Mouse (Mus musculus) 416B (cell line): ENCODE results near the gene Skiv2l.
A peak's percentile ranks its signal among the peaks of the same experiment; 100 is the strongest.
"Not testable (repeated sequence)": the region's sequence is repeated elsewhere in the genome, so short reads cannot be mapped to it uniquely, and the experiment has no call there.

Experiments
- DNase-seq: peaks from one replicate; pipeline ENCODE4 v3.0.0; 2011; ENCODE audit warnings: low read depth

Gene Skiv2l

GRCm38 (mm10) chr17:34874321-34874720 lies 24.3 kb upstream of the Skiv2l start:
- peak; percentile 38 for DNase-seq

GRCm38 (mm10) chr17:34865981-34866380 lies 16.0 kb upstream of the Skiv2l start:
- DNase-seq: no peak

DNA sequence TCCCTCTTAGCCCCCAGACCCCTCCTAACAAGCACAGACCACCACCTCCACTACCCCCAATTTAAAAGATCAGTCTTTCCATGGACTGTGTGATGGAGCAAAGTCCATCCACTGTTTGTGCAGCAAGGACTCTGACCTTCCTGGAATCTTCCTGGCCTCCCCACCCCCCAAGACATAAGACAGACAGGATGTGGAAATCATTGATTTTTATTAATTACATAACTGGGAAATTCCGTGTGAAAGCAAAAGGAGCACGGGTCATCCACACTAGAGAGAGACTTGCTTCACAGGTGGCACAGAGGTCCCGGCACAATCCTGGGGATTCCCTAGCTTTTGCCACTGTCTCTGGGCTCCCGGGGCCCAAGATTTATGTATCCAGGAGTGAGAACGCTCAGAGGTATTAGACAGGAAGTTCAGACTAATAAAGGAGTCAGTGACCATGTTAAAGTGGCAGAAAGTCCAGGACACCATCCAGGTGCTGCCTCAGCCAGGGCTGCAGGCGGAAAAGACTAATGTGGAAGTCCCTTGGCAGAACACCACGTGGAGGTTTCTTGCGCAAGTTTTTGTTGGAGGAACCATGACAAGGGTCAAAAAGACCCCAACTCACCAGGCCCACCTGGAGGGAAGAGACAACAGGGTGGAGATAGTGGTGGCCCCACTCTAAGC lies 12.5 kb upstream of the Skiv2l start, which contains the start of gene Cfb:
Gene Cfb (minus strand): TSS at position 103 of the 666 bp plus-strand sequence.
- DNase-seq: no peak

DNA sequence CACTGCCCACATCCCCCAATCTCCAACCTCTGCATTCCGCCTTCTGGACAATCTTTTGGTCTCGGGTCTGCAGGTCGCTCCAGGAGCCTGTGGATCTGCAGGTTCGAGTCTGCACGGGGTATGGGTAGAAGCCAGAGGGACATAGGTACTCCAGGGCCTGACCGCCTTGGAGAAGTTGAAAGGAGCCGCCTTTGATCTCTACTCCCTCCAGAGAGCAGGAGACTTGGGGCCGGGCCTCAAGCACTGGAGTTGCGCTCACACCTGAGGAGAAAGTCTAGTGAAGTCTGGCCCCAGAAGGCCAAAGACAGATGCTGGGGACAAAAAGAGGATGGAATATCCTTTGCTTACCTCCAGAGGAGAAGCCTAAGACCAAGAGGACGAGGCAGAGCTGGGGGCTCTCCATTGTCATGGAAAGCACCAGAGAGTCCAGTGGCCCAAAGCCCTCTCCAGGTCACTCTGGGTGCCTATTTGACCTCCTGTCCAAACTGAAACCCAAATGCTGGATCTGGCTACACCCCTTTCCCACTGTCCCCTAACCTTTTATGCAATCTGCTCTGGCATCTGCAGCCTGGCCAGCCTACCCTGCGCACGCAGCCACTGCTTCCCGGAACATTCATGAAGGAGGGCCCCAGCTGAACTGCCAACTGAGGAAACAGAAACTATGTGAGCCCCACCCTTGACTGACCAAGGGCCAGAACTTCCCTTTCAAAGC lies 11.8 kb upstream of the Skiv2l start:
- no peak for DNase-seq

DNA sequence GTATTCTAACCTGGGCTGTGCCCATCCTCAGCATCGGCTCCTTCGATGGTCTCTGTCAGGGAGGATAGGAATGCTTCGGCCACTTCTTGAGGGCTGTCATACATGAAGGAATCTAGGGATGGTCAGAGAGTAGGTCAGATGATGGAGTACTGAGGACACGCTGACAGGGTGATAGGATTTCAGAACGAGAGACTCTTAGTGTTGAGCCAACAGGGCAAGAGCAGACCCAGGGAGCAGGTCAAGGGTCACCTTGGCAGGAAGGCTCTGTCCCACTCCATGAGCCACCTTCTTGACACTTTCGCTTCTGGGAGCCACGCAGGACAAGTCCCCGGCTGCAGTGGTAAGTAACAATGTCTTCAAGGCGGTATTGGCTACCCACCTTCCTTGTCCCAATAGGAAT lies 10.5 kb upstream of the Skiv2l start:
- no peak for DNase-seq

- no peak for DNase-seq
These were observed 8.7 kb upstream of the Skiv2l start for GRCm38 (mm10) chr17:34858670-34859069.

DNA sequence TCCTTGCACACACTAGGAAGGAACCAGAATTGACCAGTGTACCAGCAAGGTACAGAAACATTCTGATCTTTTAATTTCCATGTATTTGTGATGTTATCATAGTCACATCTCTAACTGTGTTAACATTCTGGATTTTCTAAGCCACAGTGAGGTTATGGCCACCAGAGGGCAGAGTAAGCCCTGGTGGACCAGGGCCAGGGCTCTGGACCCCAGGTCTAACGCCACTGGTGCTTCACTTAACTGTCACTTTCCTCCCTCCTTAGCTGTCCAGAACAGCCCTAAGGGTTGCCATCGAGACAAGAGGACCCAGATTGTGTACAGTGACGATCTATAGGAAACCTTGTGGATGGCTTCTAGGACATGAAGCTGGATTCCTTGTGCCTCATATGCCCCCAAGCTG lies 5.8 kb upstream of the Skiv2l start:
- DNase-seq: peak; percentile 56

DNA sequence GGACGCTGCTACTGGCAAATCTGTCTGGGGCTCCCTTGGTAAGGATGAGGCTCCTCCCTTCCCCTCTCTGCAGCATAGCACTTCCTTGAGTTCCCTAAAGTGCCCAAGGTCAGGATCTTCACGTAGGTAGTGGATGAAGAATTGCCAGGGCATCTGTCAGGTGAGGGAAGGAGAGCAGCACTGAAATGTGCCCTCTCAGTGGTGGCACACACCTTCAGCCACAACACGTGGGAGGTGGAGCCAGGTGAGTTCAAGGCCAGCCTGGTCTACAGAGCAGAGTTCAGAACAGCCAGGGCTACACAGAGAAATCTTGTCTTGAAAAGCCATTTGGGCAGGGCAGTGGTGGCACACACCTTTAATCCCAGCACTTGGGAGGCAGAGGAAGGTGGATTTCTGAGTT lies 4.8 kb upstream of the Skiv2l start:
- DNase-seq: no peak

DNA sequence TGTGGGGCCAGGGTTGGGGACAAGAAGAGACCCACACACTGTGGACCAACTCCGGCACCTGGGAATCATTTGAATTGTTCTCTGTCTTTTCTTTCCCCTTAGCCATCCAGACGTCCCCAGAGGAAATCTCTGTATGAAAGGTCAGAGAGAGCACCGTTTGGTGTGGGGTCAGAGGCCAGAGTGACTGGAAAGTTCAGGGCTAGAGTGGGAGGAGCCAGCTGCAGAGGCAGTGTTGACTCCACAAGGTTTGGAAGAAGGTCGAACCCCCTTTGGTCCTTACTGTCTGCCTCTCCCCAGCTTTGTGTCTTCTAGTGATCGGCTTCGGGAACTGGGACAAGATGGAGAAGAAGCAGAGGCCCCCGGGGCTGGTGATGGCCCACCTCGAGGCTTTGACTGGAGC lies 3.5 kb upstream of the Skiv2l start:
- DNase-seq: no peak

DNA sequence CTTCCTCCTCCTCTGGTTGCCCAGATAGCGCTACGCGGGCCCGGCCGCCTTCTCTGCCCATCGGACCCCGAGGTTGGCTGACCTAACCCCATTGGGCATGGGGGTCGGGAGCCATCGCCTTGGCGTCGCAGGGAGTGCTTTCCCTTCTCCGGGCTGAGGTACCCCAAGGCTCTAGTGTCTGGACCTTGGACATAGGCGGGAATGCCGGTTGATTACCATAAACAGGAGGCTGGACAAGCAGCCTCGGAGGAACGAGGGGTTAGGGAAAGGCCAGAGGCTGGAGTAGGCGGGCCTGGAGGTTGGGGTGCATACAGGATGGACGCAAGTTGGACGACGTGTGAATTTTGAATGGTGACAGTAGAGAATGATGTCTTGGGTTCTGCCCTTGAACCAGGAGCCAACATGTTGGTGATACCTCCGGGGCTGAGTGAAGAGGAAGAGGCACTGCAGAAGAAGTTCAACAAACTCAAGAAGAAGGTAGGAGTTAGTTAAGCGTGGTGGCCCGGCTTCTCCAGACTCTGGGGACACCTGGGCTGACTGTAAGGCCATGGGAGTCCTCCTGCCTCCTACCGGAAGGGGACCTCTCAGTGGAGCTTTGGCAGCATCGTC lies 611 bp upstream of the Skiv2l start:
- peak; percentile 34 for DNase-seq

DNA sequence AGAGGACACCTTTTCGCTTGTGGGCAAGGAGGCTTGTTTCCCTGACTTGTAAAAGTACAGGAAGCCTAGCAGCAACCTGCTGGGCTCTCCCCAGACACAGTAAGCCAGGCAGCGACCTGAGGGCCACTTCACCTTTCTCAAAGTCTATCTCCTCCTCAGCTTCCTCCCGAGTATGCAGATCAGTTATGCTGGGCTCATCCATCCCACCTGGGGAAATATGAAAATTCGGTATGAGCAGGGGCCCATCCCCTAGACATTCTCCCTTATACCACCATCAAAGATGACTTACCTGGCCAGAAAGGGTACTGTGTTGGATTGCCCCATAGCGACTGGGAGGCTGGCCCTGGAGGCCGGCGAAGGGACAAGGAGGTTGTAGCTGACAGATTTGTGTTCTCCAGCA lies 2.4 kb downstream of the Skiv2l start:
- no peak for DNase-seq

DNA sequence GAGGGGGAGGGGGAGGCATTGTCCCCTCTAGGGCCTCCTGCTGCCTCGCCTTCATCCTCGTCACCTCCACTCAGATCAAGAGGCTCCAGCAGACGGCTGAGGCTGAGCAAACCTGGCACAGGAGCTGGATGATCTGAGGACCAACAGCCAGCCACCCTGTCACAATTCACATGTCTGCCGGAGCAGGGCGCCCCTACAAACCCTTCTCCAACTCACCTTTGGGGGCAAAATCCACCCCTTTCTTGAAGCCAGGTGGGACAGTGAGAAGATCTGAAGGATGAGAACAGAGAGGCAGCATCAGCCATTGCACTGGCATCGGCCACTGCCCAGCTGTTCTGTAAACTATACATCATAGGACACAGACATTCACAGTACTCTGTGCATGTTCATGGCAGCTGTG lies 2.8 kb downstream of the Skiv2l start:
- no peak for DNase-seq

DNA sequence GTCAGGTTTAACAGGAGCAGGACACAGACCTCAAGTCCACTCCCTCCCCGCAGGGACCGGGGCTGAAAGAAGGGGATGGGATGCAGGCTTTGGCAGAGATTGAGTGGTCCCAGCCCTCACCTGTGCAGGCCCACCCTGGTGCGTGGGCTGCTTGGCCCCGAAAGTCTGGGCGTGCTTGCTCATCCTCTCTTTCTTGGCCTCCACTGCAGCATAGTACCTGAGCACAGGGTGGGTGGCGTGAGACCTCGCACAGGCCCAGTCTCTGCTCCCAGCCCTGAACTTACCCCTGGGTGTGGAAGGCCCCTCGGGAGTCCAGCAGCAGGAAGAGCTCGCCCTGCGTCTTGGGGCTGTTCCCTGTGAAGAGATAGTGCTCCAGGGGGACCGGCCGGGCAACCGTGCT lies 5.1 kb downstream of the Skiv2l start:
- no peak for DNase-seq

DNA sequence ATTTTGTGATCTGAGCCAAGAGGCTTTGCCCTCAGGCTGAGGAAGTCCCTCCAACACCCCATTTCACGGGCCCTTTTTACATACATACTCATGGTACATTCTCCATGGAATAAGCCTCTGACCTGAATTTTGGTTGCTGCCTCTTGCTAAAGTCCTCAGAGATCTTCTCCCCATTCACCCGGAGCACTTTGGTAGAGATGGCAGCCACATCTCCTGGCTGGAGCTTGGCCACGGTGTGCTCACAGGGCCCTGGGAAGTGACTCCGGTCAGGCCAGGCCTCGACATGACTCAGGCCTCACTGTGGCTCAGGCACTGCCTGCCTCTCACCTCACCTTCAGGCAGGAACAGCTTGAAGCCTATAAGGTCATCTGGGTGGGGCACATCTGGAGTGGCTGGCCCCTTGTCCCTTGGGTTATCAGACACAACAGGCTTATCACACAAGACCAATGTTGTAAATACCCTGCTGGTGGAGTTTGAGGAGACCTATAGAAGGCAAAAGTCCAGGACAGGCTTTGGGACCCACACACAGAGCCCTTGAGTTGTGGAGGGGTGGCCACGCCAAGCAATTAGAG lies 9.2 kb downstream of the Skiv2l start:
- no peak for DNase-seq

- DNase-seq: no peak
These were observed 11.2 kb downstream of the Skiv2l start for GRCm38 (mm10) chr17:34838785-34839184.

GRCm38 (mm10) chr17:34837464-34838324 lies 12.3 kb downstream of the Skiv2l start:
- no peak for DNase-seq

DNA sequence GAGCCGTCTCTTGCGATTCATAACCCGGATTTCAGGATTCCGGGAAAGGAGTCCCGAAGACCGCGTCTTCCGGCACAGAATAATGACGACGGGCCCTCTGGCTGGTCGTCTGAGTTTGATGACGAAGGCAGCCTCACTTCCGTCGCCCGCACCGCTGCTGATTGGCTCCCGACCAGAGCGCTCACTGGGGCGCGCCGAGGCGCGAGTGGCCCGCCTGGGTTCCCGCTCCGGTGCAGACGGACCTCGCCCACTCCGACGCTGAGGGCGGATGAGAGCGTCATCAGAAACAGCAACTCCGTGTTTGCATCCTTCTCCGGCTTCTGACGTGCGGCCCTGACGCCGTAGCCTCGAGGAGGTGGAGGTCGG lies 13.2 kb downstream of the Skiv2l start, which contains the start of the genes Stk19 and Dxo:
Gene Stk19 (minus strand): TSS at position 90 of the 366 bp plus-strand sequence.
Gene Dxo (plus strand): TSS at position 164 of the 366 bp plus-strand sequence.
- peak; percentile 97 for DNase-seq

GRCm38 (mm10) chr17:34836155-34836855 lies 13.7 kb downstream of the Skiv2l start:
- DNase-seq: no peak

DNA sequence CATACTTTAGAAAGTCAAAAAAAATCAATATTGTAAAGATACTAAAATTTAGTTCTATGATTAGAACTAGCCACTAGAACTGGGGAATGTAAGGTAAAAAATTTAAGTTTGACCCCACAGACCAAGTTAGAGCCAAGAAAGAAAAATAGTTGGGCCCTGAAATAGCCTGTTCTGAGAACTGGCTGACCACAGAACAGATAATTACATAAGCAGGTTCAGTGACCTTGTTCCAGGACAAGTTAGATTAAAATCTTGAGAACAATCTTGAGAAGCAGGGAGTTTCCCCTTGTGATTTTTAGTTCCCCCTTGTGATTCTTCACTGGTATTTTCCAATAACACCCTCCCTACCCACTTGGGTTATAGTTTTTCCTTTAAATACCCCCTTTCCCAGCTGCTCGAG lies 19.2 kb downstream of the Skiv2l start:
- not testable (repeated sequence) for DNase-seq

GRCm38 (mm10) chr17:34814818-34815370 lies 35.1 kb downstream of the Skiv2l start:
- DNase-seq: no peak

GRCm38 (mm10) chr17:34813747-34814146 lies 36.3 kb downstream of the Skiv2l start:
- DNase-seq: peak; percentile 28
